Mouse (Mus musculus): ENCODE data around the gene C5ar2.
"Not testable (repeated sequence)": the region's sequence is repeated elsewhere in the genome, so short reads cannot be mapped to it uniquely, and the experiment has no call there.

Gene C5ar2

DNA sequence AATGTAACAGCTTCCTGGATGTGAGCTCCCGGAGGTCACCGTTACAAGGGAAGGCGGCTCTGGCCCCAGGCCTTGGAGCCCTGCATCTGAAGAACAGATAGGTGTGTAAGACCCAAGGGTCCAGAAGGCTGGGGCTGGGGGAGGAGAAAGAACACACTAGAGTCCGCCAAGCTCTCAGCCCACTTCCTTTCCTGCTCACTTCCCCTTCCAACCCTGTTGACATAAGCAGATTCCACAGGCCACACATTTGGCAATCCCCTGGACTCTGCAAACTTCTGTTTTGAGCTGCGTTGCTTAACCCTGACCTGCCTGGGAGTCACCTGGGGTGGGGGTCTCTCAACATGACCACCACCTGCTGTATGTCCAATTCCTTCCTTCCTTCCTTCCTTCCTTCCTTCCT lies at the start of gene C5ar2:
C5ar2 (minus strand) TSS at position 88 of the 400 bp plus-strand sequence.
- no peak for DNase-seq (ENCODE audit: low read depth)

DNA sequence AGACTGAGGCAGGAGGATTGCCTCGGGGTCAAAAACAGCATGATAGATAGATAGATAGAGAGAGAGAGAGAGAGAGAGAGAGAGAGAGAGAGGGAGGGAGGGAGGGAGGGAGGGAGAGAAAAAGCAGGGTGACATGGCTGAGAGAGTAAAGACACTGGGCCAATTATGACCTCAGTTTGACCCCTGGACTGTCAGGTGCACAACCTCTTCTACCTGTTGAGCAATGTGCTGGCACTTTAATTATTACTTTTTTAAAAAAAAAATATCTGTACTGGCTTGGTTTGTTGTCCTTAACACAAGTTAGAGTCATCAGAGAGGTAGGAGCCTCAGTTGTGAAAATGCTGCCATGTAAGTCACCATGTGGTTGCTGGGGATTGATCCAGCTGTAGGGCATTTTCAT lies 43.8 kb upstream of the C5ar2 start:
- DNase-seq (ENCODE audit: low read depth), result no peak

DNA sequence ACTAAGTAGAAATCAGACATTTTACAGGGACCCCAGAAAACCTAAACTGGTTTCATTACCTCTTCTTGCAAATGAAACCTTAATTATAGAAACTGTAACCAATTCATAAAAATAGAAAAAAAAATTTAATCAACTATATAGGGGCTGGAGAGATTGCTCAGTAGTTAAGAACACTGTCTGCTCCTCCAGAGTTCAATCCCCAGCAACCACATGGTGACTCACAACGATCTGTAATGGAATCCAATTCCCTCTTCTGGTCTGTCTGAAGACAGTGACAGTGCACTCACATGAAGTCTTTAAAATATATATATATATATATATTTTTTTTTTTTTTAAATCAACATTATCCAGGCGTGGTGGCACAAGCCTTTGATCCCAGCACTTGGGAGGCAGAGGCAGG lies 43.1 kb upstream of the C5ar2 start:
- DNase-seq (ENCODE audit: low read depth), result no peak

DNA sequence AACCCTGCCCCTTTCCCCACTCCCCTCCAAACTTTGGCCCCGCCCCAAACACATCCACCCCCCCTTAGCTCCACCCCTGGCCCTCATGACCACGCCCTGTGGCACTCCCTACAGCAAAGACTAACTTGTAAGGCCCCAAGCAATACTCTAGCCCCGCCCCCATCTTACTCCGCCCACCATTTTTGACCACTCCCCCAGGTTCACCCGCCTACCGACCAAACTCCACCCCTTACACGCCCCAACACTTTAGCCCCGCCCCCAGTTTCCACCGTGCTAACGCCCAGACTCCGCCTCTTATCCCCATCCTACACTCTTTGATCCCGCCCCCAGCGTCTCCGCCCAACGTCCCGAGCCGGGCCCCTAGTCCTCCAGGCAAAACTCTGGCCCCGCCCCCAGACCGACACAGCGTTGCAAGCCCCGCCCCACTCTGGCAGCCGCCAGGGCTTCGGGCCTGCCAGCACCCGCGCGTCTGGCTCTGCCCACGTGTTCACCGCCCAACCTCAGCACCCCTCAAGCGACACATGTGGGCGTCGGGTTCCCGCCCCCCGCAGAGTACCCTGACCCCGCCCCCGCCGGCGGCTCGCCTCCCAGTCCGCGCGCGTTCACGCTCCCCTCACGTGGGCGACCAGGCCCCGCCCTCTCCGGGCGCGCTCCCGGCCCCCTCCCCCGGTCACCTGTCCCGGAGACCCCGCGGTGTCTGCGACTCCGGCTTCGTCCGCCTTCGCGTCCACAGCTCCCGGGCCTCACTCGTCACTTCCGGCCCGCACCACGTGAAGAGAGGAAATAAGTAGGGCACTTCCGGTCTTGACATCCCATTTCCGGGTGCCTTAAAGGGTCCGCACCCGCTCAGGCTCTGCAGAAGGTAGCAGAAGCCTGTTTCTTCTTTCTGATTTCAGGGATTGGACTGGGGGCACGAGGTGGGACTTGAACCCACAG lies 42.3 kb upstream of the C5ar2 start, which contains the start of gene Ccdc9:
Ccdc9 (minus strand) TSS at position 770 of the 936 bp plus-strand sequence.
- peak; percentile 98 for DNase-seq (ENCODE audit: low read depth)

DNA sequence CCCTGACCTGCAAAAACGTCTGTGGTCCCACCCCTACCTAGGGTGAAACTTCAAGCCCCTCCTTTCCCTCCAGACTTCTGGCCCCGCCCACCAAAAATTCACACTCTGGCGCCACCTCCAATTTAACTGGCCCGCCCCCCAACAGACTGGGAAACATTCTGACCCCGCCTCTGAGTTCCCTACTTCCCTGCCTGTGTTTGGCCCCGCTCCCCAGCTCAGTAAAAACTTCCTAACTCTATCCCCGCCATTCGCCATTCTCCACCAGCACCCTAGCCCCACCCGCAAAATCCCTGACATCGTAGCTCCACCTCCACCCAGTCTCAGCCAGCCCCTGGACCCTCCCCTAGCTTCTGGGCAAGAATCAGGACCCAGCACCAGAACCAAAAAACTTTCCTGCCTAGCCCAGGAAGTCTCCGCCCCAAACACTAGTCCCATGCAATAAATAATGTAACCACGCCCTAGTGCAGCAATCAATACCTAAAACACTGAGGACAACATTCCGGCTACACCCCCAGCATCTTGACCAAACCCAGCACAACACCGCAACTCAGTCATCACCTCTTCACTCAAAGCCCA lies 41.6 kb upstream of the C5ar2 start:
- DNase-seq (ENCODE audit: low read depth), result peak; percentile 61

DNA sequence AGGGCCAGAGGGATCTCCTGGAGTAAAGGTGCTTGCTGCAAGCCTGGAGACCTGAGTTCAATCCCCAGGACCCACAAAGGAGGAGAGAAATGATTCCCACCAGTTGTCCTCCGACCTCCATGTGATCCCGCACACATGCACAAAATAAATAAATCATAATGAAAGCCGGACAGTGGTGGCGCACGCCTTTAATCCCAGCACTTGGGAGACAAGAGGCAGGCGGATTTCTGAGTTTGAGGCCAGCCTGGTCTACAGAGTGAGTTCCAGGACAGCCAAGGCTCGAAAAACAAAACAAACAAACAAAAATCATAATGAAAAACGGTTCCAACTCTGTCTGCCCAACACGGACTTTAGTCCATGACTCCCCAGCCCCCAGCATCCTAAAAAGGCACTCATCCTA lies 41.0 kb upstream of the C5ar2 start:
- no peak for DNase-seq (ENCODE audit: low read depth)

DNA sequence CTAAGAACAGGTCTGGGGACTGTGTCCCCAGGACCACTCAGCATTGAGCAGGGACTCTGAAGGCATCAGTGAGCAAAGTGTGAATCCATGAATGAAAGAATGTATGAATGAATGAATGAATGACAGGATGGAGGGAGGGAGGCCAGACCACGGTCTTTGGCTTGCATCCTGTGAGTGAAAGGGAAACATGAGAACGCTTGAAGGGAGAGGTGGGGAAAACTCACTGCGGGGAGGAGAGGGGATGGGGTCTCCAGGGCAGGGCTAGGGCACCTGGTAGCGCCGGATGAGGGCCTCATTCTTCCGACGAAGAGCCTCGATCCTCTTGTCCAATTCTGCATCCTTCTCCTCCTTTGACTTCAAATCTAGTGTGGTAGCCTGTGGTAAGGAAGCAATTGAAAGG lies 40.0 kb upstream of the C5ar2 start:
- no peak for DNase-seq (ENCODE audit: low read depth)

DNA sequence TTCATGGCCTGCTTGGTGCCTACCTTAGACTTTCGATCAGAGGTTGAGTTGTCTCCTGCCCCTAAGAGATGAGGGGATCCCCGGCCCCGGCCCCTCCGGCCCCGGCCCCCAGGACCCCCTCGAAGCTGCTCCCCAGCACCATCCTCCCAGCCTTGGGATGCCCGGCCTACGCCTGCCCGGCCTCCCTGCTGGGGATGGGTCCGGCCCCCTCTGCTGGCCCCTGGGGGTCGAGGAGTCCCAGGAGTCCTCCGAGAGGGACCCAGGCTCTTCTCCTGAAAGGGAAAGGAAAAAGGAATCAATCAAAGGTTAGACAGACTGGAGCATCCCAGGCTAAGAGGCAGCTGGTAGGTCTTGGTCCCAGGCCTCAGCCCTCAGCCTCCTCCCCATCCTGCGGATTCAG lies 38.4 kb upstream of the C5ar2 start:
- no peak for DNase-seq (ENCODE audit: low read depth)

DNA sequence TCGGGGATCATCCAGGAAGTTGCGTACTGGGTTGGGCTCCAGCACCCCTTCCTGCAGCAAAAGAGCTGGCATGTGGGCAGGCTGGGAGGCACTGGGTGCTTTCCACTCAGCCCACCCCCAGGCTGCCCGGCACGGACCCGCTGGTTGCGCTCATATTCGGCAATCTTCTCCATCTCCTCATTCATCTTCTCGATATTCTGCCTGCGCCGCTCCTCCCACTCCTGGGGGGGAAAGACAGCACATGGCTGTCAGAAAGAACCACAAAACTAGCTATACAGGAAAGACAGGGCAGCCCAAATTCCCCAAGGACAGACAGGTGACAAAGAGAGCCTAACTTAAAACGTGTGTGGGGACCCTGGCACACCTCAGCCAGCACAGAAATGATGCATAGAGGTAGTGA lies 36.8 kb upstream of the C5ar2 start:
- DNase-seq (ENCODE audit: low read depth), result peak; percentile 3

DNA sequence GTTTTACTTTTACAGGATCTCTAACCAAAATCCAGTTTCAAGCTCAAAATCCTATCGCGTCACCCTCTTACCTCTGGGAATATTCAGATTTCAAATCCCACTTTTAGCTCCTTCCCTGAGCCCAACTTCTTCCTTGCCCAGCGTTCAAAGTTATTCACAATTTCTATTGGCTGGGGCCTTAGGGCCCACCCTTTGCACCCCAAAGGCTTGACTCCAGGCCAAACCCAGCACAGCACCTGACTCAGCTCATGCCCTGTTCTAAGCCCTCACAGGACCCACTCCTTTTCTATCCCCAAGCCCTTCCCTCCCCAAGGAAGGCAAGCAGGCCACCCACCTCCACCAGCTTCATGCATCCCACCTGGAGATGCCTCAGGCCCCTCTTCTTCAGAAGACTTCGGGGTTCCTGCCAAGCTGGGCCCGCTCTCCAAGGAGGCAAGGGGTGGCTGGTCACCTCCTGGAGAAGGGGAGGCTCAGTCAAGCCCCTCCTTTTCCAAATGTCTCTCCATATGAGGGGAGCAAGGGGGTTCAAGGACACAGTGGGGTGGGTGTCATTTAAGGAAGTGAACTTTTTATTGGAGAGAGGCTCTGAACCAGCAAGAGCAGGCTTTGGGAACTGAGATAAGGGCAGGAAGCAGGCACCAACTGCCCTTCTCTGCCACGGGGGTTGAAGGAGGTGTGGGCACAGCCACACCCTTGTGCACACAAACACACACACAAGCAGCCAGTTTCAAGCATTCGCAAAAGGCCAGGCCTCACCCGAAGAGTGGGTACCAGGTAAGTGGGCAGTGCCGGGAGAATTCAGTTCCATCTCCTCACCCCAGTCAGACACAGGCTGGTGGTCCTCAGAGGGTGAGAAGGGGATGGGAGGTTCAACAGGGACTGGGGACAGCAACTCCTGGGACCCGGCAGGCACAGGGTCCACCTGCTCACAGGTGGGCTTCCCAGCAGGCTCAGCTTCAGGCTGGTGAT lies 31.3 kb upstream of the C5ar2 start:
- peak; percentile 13 for DNase-seq (ENCODE audit: low read depth)

DNA sequence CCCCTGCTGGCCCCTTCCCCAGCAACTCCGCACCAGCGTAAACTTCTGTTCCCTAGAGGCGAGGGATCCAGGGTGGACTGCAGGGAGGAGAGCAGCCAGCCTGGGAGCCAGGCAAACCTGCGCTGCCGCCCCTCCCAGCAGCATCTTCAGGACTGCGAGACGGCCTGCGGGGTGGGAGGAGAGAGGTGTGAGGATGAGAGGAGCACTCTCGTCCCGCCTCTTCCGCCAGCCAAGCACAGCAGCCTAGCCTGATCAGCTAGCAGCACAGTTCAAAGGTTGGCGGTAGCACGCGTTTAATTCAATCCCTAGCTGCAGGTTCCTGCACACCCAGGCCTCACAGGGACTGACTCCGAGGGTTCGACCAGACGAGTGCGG lies 29.8 kb upstream of the C5ar2 start:
- DNase-seq (ENCODE audit: low read depth), result peak; percentile 94

DNA sequence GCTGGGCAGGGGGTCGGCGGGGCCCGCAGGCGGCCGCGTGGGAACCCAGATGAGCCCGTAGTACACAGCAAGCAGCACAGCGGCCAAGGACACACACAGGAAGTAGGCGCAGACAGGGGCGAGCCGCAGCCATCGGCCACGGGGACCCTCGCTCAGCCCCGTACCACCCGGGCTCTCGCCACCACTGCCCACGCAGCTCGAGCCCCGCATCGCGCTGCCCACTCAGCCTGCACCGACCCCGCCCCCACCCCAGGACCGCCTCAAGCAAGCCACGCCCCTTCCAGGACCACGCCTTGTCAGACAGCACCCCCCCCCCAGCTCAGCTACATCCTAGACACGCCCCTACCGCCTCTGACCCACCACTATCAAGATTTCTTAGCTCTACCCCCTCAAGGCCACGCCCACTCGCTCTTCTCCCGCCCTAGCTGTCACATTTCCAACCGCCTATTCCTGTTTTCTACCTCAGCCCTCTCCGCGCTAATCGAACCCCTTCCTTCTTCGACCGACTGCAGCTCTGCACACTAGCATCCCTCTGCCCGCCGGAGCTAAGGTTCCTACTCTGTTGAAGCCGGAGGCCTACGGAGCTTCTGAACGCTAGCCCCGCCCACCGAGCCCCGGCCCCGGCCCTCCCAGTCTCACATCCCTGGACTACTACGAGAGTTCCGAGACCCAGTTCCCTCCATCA lies 29.3 kb upstream of the C5ar2 start, which contains the start of gene Inafm1:
Inafm1 (minus strand) TSS at position 537 of the 685 bp plus-strand sequence.
- DNase-seq (ENCODE audit: low read depth), result peak; percentile 96

DNA sequence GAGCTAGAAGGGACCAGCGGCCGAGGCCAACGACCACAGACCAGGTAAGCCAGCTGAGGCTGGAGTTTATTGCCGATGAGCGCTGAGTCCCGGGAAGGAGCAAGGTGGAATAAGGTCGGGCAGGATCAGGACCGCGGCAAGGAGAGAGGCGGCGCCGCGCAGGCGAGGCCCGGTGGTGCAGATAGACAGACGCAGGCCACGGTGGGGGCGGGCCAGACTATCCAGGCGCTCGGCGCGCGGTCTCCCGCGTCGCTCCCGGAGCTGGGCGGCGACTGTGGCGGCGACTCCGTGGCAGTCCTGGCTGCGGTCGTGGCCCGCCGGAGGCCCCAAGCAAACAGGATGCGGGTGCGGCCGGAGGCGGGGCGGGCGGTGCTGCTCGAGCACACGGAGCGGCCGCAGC lies 28.7 kb upstream of the C5ar2 start:
- DNase-seq (ENCODE audit: low read depth), result no peak

DNA sequence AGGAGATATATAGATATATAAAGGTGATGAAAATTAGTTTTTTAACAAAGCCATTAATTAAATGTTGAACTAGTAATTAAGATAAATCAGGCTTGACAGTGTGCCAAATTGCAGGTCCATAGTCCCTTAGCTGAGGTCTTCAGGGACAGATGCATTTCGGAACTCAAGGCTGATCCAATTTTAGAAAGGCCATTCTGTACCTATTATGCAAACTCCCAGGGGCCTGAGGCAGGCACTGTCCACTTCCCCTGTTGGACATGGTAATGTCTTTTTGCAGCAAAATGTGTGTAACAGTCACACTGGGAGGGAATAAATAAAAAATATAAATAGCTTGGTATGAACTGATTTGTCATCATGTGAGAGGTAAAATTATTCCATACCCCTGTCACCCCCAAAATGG lies 27.2 kb upstream of the C5ar2 start:
- no peak for DNase-seq (ENCODE audit: low read depth)

DNA sequence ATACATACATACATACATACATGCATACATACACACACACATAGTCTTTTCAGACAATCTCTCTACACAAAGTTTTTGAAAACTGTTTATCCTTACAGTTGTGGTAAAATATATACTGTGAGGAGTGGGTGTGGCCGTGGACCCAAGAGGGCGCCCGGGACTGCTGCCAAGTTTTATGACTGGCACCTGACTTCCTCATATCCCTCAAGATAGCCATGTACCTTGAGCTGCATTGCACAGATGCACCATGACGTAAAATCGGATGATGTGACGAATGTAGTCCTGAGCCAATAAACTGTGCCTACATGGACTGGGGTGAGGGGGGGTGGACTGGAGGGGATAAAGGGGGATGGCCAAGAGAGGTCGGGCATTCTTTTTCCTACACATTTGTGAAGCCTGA lies 22.6 kb upstream of the C5ar2 start:
- not testable (repeated sequence) for DNase-seq (ENCODE audit: low read depth)

DNA sequence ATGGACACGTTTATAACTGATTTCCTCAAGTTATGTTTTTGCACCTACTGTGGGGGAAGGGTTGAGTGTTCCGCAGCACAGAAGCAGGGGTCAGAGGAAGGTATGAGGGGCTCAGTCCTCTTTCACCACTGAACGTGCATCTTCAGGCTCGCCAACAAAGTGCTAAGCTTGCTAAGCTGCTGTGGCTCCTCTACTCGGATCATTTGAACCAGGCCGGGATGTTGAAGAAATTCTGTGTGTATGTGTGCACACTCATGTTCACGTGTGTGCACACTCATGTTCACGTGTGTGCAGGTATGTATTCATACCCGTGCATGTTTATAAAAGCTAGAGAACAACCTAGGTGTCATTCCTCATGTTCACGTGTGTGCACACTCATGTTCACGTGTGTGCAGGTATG lies 21.9 kb upstream of the C5ar2 start:
- DNase-seq (ENCODE audit: low read depth), result no peak

DNA sequence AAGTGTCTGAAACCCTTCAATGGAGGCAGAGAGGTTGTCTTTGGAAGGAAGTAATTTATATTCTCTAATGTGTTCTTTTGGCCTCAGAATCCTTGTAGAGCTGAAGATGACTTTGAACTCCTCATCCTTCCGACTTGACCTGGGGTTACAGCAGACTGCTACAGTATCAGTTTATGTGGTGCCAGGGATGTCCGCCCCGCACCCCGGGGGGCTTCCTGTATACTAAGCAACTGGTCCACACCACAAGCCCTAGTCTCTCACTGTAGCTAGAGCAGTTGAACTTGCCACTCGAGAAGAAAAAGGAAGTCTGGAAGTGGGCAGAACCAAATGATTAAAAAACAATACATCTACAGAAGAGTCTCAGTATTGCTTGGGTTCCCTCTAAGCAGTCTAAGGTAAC lies 19.9 kb upstream of the C5ar2 start:
- DNase-seq (ENCODE audit: low read depth), result no peak

DNA sequence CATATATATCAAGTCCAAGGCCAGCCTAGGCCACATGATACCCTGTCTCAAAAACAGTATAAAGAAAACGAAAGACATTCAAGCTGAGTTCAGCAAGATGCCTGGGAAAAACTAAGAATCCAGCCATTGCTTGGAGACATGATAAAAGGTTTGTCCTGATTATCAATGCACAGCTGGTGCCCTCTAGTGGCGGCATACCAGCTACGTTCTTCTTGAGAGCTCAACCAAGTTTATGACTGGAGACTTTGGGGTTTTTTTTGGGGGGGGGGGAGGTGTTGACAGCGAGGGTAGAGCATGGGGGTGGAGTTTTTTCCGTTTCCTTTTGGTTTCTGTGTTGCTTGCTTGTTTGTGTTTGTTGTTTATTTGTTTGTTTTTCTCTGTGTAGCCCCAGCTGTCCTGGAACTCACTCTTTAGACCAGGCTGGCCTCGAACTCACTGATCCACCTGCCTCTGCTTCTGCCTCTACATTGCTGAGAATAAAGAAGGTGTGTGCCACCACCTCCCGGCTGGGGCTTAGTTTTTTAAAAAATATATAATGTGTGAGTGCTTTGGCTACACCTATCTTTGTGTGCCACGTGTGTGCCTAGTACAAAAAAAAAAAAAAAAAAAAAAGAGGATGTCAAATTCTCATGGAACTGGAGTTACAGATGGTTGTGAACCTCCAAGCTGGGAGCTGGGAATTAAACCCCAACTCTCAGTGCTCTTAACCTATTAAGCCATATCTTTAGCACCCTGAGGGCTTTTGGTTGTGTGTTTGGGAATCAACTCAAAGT lies 19.2 kb upstream of the C5ar2 start:
- DNase-seq (ENCODE audit: low read depth), result peak; percentile 92

DNA sequence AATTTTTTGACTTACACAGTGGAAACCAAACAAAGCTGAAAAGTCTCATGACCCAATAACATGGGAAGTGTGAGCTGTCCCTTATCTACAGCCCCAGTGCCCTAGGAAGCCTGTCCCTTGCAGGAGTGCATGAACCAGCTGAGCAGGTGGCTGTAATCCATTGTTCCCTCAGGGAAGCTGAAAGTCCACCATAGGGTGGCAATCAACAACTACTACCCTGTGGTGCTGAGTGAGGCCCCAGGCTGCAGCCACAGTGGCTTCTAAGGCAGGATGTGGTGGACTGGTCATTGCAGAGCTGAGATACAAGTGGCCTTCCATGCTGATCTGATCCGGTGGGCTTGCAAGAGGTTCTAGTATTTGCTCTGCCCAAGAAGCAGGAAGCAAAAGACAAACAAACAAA lies 17.1 kb upstream of the C5ar2 start:
- no peak for DNase-seq (ENCODE audit: low read depth)

DNA sequence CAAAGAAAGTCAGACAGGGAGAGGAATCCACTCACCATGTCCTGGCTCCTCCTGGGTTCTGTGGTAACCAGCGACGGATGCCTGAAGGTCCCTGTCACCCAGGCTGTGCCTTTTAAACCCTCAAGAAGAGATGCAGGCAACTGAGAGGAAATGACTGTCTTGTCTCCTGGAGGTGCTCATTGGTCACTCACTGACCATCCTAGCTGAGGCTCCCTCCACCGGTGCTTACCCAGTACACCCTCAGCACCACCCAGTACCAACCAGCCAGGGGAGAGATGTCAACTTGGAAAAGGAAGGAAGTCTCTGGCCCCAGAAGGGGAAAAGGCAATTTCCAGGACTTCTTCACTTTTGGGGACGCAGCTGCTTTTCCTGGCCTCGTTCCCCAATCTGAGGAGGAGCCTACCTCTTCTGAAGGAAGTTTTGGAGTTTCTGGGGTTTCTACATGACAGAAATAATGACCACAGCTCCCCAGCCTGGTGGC lies 15.2 kb upstream of the C5ar2 start, which contains the start of gene C5ar1:
C5ar1 (minus strand) TSS at position 431 of the 481 bp plus-strand sequence.
- DNase-seq (ENCODE audit: low read depth), result no peak

DNA sequence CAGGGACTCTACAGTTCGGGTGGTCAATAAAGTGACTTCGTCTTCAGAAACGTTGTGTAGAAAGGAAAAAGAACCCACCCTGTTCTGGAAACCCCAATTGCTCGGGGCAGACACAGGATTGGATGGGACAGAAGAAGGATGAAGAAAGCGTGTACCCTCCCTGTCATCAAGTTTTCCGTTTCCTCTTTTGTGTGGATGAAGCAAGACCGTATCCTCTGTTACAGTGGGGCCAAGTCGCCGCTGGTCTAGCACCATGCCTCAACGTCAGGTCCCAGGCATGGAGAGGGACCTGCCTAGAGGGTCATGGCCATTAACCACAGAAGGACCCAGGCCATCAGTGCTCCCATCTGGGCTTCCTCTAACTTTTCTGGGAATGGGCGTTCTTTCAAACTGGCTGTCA lies 13.9 kb upstream of the C5ar2 start:
- no peak for DNase-seq (ENCODE audit: low read depth)

All from naive thymus-derived CD4-positive, alpha-beta T cell, adult 2 months (primary cell).